19 mouse cellular contexts compared by ENCODE assay signal in genomic region chr16:20415211-20415610, GRCm38 (mm10). TPM values are rescaled to one million over a fixed set of nuclear protein-coding genes. Genes with fewer than 3 reads are reported as not detected.
DNase-seq lines count a peak whose midpoint lies in the region; ATAC-seq lines count a peak whose summit lies in the region.
"Had no signal": no experiment of that assay in that cellular context is flagged by ENCODE, and none has a peak within 500 bp of the region (broad histone marks: within the 10 kb centered on the region; RNA-seq: fewer than 3 reads in every experiment).

No protein-coding gene starts in this region.

- no peak overlapping the region for H3K4me3 ChIP-seq in intestine, embryonic 14.5 days (ENCODE audit: low read depth, low read length)
- no peak overlapping the region for H3K4me3 ChIP-seq in intestine, embryonic 15.5 days (replicated peaks)
- no peak overlapping the region for H3K4me3 ChIP-seq in neural tube, embryonic 15.5 days (replicated peaks)
- H3K4me3 ChIP-seq: embryonic facial prominence, embryonic 13.5 days; heart, embryonic 15.5 days; left cerebral cortex, adult 2 months; liver, embryonic 12.5 days had no signal

- peaks cover 14% of the 10 kb centered on the region for H3K36me3 ChIP-seq in intestine, embryonic 14.5 days (ENCODE audit: control insufficient read depth, insufficient read depth, low read length)
- H3K36me3 ChIP-seq in intestine, embryonic 15.5 days = no peaks in the 10 kb centered on the region
- peaks cover 23% of the 10 kb centered on the region; the same call in 1 of the 2 replicates for H3K36me3 ChIP-seq in neural tube, embryonic 15.5 days

- no peaks in the 10 kb centered on the region for H3K4me1 ChIP-seq in intestine, embryonic 14.5 days (replicated peaks; ENCODE audit: control insufficient read depth, insufficient read depth, low read length)
- H3K4me1 ChIP-seq in intestine, embryonic 15.5 days (replicated peaks) = no peaks in the 10 kb centered on the region
- H3K4me1 ChIP-seq in neural tube, embryonic 15.5 days = no peaks in the 10 kb centered on the region; the same call in 1 of the 2 replicates

- no peak overlapping the region for H3K4me2 ChIP-seq in intestine, embryonic 14.5 days (ENCODE audit: low read length)
- no peak overlapping the region for H3K4me2 ChIP-seq in intestine, embryonic 15.5 days (replicated peaks)
- no peak overlapping the region for H3K4me2 ChIP-seq in neural tube, embryonic 15.5 days
- H3K4me2 ChIP-seq: embryonic facial prominence, embryonic 13.5 days; heart, embryonic 15.5 days; liver, embryonic 12.5 days had no signal

- 71% methylated on average over 2 of the region's 2 CpGs for WGBS in intestine, embryonic 14.5 days
- WGBS in intestine, embryonic 15.5 days = 75% methylated on average over 2 of the region's 2 CpGs
- 89% methylated on average over 2 of the region's 2 CpGs for WGBS in neural tube, embryonic 15.5 days

- no peaks in the 10 kb centered on the region for H3K27me3 ChIP-seq in intestine, embryonic 14.5 days (replicated peaks; ENCODE audit: control insufficient read depth, insufficient read depth, low read length)
- H3K27me3 ChIP-seq in intestine, embryonic 15.5 days (replicated peaks) = no peaks in the 10 kb centered on the region
- H3K27me3 ChIP-seq in neural tube, embryonic 15.5 days (replicated peaks) = no peaks in the 10 kb centered on the region
- H3K27me3 ChIP-seq: embryonic facial prominence, embryonic 13.5 days; heart, embryonic 15.5 days; liver, embryonic 12.5 days had no signal

- no peak overlapping the region for H3K27ac ChIP-seq in intestine, embryonic 14.5 days (ENCODE audit: low read depth)
- H3K27ac ChIP-seq in intestine, embryonic 15.5 days = no peak overlapping the region
- H3K27ac ChIP-seq in neural tube, embryonic 15.5 days (replicated peaks) = no peak overlapping the region
- H3K27ac ChIP-seq: embryonic facial prominence, embryonic 13.5 days; heart, embryonic 15.5 days; left cerebral cortex, adult 2 months; liver, embryonic 12.5 days had no signal

- no peak overlapping the region for H3K9ac ChIP-seq in intestine, embryonic 14.5 days (ENCODE audit: low read length)
- H3K9ac ChIP-seq in intestine, embryonic 15.5 days = no peak overlapping the region
- H3K9ac ChIP-seq in neural tube, embryonic 15.5 days (replicated peaks) = no peak overlapping the region
- H3K9ac ChIP-seq: embryonic facial prominence, embryonic 13.5 days; forebrain, postnatal 0 days; heart, embryonic 15.5 days; liver, embryonic 12.5 days had no signal

- peak; percentile 28 for DNase-seq in intestine, embryonic 14.5 days (ENCODE audit: low spot score)
- peak; percentile 12 for DNase-seq in MN1 (ENCODE audit: low spot score)
- peak; percentile 55 for DNase-seq in adrenal gland, adult 8-10 months
- DNase-seq in fibroblast of lung, adult 2 months (ENCODE audit: low read depth) = peak; percentile 39
- DNase-seq in right cerebral cortex, postnatal 36 days (ENCODE audit: low spot score in 2 of 2) = no peak
- DNase-seq: cerebellum, adult 9-10 months; forebrain, postnatal 0 days; lung, postnatal 4 days; right cerebral cortex, postnatal 14 days; thymus, adult 18-20 months; thymus, postnatal 4 days had no signal

- ATAC-seq in intestine, embryonic 14.5 days (replicated peaks; ENCODE audit: low FRiP score, low TSS enrichment, low read depth) = no peak
- no peak for ATAC-seq in intestine, embryonic 15.5 days
- ATAC-seq in neural tube, embryonic 15.5 days (ENCODE audit: low FRiP score) = no peak
- ATAC-seq: forebrain, postnatal 0 days; hindbrain, embryonic 16.5 days; liver, embryonic 12.5 days had no signal

- no peaks in the 10 kb centered on the region for H3K9me3 ChIP-seq in intestine, embryonic 14.5 days (ENCODE audit: control insufficient read depth, low read length)
- no peaks in the 10 kb centered on the region for H3K9me3 ChIP-seq in intestine, embryonic 15.5 days
- no peaks in the 10 kb centered on the region for H3K9me3 ChIP-seq in neural tube, embryonic 15.5 days (replicated peaks)
- H3K9me3 ChIP-seq: embryonic facial prominence, embryonic 13.5 days; G1E; heart, embryonic 15.5 days; liver, embryonic 12.5 days had no signal

RNA-seq across cellular contexts. Expression of gene Abcc5, which starts 11.0 kb away (rescaled TPM):
- 59.0 and 62.8 TPM in 2 replicates for polyA plus RNA-seq in intestine, embryonic 14.5 days (2014; fragmentation: Nextera tagmentation; extraction: Ambion mirVana)
- polyA plus RNA-seq in intestine, embryonic 15.5 days (2015; fragmentation: Nextera tagmentation; extraction: Ambion mirVana) = 39.4 and 40.0 TPM in 2 replicates
- 100 to 1,000 TPM in 2 of 4 experiments, 10 to 100 TPM in 2; 74.2 to 148 (median 106) TPM for total RNA-seq in adrenal gland, adult 8-10 months (2022)
- 120 and 142 TPM in 2 replicates for polyA plus RNA-seq in neural tube, embryonic 15.5 days (2015; fragmentation: Nextera tagmentation; extraction: Ambion mirVana)

Comparison
In these comparisons a context has a peak if more than half of its experiments do, and no peak if none do; other contexts are left out.
1. DNase-seq: peak in intestine, embryonic 14.5 days (single experiment), MN1 (single experiment), adrenal gland, adult 8-10 months (single experiment) and fibroblast of lung, adult 2 months (single experiment); none in right cerebral cortex, postnatal 36 days (0 of 2).